Mouse (Mus musculus) megakaryocyte, embryonic 14.5 days (primary cell): ENCODE measurements around the gene Prr7.

Experiments used
- FLI1 ChIP-seq: IDR thresholded peaks from 2 replicates; pipeline ENCODE4 v1.6.1; 2012; ENCODE audit warnings: low read length, inconsistent platforms, mixed read lengths
- GATA1 ChIP-seq: IDR thresholded peaks from 3 replicates; pipeline ENCODE4 v1.6.1; 2012; ENCODE audit warnings: mixed read lengths, low read length, inconsistent platforms, borderline replicate concordance

- TF ChIP-seq GATA1, result no peak
- TF ChIP-seq FLI1, result no peak
These were observed 22.1 kb downstream of the Prr7 start for GRCm38 (mm10) chr13:55486029-55486794.
